Mouse (Mus musculus): ENCODE data around the gene Xbp1. TPM values are rescaled to one million over a fixed set of nuclear protein-coding genes. Genes with fewer than 3 reads are reported as not detected.

Xbp1 gene
- polyA plus RNA-seq, 1 experiment from 2014 or later: 133 TPM

GRCm38 (mm10) chr11:5512961-5513360 lies 7.5 kb upstream of the Xbp1 start:
- Histone ChIP-seq H3K27me3 (ENCODE audit: control insufficient read depth, insufficient read depth, low read length) (no peaks in the 10 kb centered on the region), H3K9ac (ENCODE audit: low read length) (no peak overlapping the region), H3K4me1 (ENCODE audit: control insufficient read depth, insufficient read depth, low read length) (no peaks in the 10 kb centered on the region), H3K4me2 (no peak overlapping the region), H3K36me3 (ENCODE audit: control insufficient read depth, insufficient read depth, low read length) (no peaks in the 10 kb centered on the region), H3K4me3 (ENCODE audit: low read depth, low read length) (no peak overlapping the region), H3K9me3 (ENCODE audit: control insufficient read depth, low read length) (no peaks in the 10 kb centered on the region), H3K27ac (ENCODE audit: low read depth, low read length) (no peak overlapping the region)
- 86% methylated on average over 8 of the region's 8 CpGs for WGBS
- DNase-seq (ENCODE audit: low spot score, missing footprints) (peak; percentile 28), ATAC-seq (ENCODE audit: low FRiP score) (no peak)

- no peak overlapping the region for H3K4me2 ChIP-seq
- H3K9me3 ChIP-seq (ENCODE audit: control insufficient read depth, low read length): no peaks in the 10 kb centered on the region
- H3K36me3 ChIP-seq (ENCODE audit: control insufficient read depth, insufficient read depth, low read length): no peaks in the 10 kb centered on the region
- DNase-seq (ENCODE audit: low spot score, missing footprints): peak; percentile 59
- ATAC-seq (ENCODE audit: low FRiP score): no peak
- H3K4me3 ChIP-seq (ENCODE audit: low read depth, low read length): no peak overlapping the region
- no peaks in the 10 kb centered on the region for H3K4me1 ChIP-seq (ENCODE audit: control insufficient read depth, insufficient read depth, low read length)
- WGBS: 81% methylated on average over 4 of the region's 4 CpGs
- no peaks in the 10 kb centered on the region for H3K27me3 ChIP-seq (ENCODE audit: control insufficient read depth, insufficient read depth, low read length)
- no peak overlapping the region for H3K9ac ChIP-seq (ENCODE audit: low read length)
- H3K27ac ChIP-seq (ENCODE audit: low read depth, low read length): no peak overlapping the region
Observed at GRCm38 (mm10) chr11:5514091-5514490, 6.4 kb upstream of the Xbp1 start.

DNA sequence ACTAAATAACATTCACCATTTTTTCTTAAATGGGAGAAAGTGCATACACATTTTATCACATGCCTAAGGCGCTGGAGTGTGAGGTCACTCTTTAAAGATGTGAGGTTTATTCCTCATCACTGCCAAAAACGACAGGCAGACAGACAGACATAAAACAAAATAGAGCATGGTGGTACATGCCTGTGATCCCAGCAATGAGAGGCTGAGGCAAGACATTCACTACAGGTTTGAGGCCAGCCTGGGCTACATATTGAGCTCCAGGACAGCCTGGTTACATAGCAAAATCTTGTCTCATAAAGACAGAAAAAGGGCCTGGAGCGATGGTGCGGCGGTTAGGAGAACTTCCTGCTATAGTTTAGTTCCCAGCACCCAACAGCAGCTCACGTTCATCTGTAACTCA lies 5.3 kb upstream of the Xbp1 start:
- Histone ChIP-seq H3K9ac (ENCODE audit: low read length) (no peak overlapping the region), H3K4me1 (ENCODE audit: control insufficient read depth, insufficient read depth, low read length) (no peaks in the 10 kb centered on the region), H3K4me2 (no peak overlapping the region), H3K4me3 (ENCODE audit: low read depth, low read length) (no peak overlapping the region), H3K9me3 (ENCODE audit: control insufficient read depth, low read length) (no peaks in the 10 kb centered on the region), H3K27ac (ENCODE audit: low read depth, low read length) (no peak overlapping the region), H3K27me3 (ENCODE audit: control insufficient read depth, insufficient read depth, low read length) (no peaks in the 10 kb centered on the region), H3K36me3 (ENCODE audit: control insufficient read depth, insufficient read depth, low read length) (no peaks in the 10 kb centered on the region)
- WGBS: 73% methylated on average over 6 of the region's 6 CpGs
- no peak for ATAC-seq (ENCODE audit: low FRiP score)
- DNase-seq (ENCODE audit: low spot score, missing footprints): peak; percentile 64

DNA sequence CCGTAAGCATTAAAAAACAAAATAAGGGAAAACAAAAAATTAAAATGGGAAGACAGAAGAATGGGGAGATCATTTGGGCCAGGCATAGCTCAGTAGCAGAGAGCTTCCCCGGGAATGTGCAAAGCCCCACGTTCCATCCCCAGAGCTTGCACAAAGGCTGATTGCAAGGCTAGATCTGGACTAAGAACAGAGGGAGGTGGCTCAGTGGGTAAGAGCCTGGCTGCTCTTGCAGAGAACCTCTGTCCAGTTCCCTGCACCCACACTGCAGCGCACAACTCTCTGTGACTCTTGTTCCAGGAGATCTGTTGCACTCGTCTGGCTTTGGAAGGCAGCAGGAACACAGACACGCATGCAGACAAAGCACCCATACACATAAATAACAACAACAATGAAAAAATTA lies 4.8 kb upstream of the Xbp1 start:
- no peak for ATAC-seq (ENCODE audit: low FRiP score)
- H3K27ac ChIP-seq (ENCODE audit: low read depth, low read length): no peak overlapping the region

DNA sequence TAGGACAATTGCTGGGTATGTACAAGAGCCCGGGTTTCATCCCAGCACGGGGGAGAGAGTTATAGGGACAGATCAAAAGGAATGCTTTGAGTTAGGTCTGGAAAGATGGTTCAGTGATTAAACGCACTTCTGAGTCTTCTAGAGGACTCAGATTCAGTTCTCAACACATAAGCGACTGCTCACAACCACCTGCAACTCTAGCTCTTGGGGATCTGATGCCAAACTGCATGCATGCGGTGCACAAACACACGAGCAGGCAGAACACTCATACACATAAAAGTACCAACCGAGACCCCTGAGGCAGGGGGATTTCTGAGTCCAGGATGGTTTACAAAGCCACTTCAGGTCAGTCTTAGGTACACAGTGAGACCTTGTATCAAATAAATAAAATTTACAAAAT lies 4.3 kb upstream of the Xbp1 start:
- no peak overlapping the region for H3K4me3 ChIP-seq (ENCODE audit: low read depth, low read length)
- H3K27me3 ChIP-seq (ENCODE audit: control insufficient read depth, insufficient read depth, low read length): no peaks in the 10 kb centered on the region
- H3K4me1 ChIP-seq (ENCODE audit: control insufficient read depth, insufficient read depth, low read length): no peaks in the 10 kb centered on the region
- no peak overlapping the region for H3K4me2 ChIP-seq
- no peak for ATAC-seq (ENCODE audit: low FRiP score)
- no peaks in the 10 kb centered on the region for H3K9me3 ChIP-seq (ENCODE audit: control insufficient read depth, low read length)
- WGBS: 84% methylated on average over 7 of the region's 7 CpGs
- H3K36me3 ChIP-seq (ENCODE audit: control insufficient read depth, insufficient read depth, low read length): no peaks in the 10 kb centered on the region
- no peak overlapping the region for H3K27ac ChIP-seq (ENCODE audit: low read depth, low read length)
- no peak overlapping the region for H3K9ac ChIP-seq (ENCODE audit: low read length)
- DNase-seq (ENCODE audit: low spot score, missing footprints): peak; percentile 71

More for the DNA sequence above, 4.8 kb upstream of the Xbp1 start:
- Histone ChIP-seq H3K4me2 (no peak overlapping the region), H3K27me3 (ENCODE audit: control insufficient read depth, insufficient read depth, low read length) (no peaks in the 10 kb centered on the region), H3K9ac (ENCODE audit: low read length) (no peak overlapping the region), H3K9me3 (ENCODE audit: control insufficient read depth, low read length) (no peaks in the 10 kb centered on the region), H3K4me3 (ENCODE audit: low read depth, low read length) (no peak overlapping the region), H3K36me3 (ENCODE audit: control insufficient read depth, insufficient read depth, low read length) (no peaks in the 10 kb centered on the region), H3K4me1 (ENCODE audit: control insufficient read depth, insufficient read depth, low read length) (no peaks in the 10 kb centered on the region)
- WGBS: 81% methylated on average over 6 of the region's 6 CpGs
- DNase-seq (ENCODE audit: low spot score, missing footprints): peak; percentile 8

GRCm38 (mm10) chr11:5516617-5517016 lies 3.8 kb upstream of the Xbp1 start:
- no peaks in the 10 kb centered on the region for H3K4me1 ChIP-seq (ENCODE audit: control insufficient read depth, insufficient read depth, low read length)
- no peak overlapping the region for H3K4me3 ChIP-seq (ENCODE audit: low read depth, low read length)
- H3K27me3 ChIP-seq (ENCODE audit: control insufficient read depth, insufficient read depth, low read length): no peaks in the 10 kb centered on the region
- H3K9me3 ChIP-seq (ENCODE audit: control insufficient read depth, low read length): no peaks in the 10 kb centered on the region
- WGBS: 91% methylated on average over 14 of the region's 14 CpGs
- H3K27ac ChIP-seq (ENCODE audit: low read depth, low read length): no peak overlapping the region
- peak; percentile 17 for DNase-seq (ENCODE audit: low spot score, missing footprints)
- H3K4me2 ChIP-seq: no peak overlapping the region
- no peaks in the 10 kb centered on the region for H3K36me3 ChIP-seq (ENCODE audit: control insufficient read depth, insufficient read depth, low read length)
- no peak overlapping the region for H3K9ac ChIP-seq (ENCODE audit: low read length)
- no peak for ATAC-seq (ENCODE audit: low FRiP score)

DNA sequence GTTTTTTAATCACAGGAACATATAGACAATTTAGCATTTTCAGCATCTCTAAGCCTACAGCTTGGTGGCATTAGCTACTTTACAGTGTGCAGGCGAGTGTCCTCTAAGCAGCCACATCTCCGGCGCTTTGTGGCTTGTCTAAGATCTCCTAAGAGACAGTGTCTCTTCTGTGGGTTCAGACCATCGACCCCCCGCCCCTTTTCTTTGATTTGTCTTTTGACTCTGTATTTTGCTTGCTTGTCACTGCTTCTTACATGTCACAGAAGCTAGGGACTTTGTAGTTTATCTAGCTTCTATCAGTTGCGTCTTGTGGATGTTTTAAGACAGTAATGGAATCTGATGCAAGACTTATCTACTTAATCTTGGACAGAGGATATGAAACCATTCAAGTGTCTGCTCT lies 3.1 kb upstream of the Xbp1 start:
- Histone ChIP-seq H3K36me3 (ENCODE audit: control insufficient read depth, insufficient read depth, low read length) (no peaks in the 10 kb centered on the region), H3K9ac (ENCODE audit: low read length) (no peak overlapping the region), H3K4me1 (ENCODE audit: control insufficient read depth, insufficient read depth, low read length) (peaks cover 3% of the 10 kb centered on the region; the same call in 1 of the 2 replicates), H3K9me3 (ENCODE audit: control insufficient read depth, low read length) (no peaks in the 10 kb centered on the region), H3K27ac (ENCODE audit: low read depth, low read length) (no peak overlapping the region), H3K27me3 (ENCODE audit: control insufficient read depth, insufficient read depth, low read length) (no peaks in the 10 kb centered on the region), H3K4me2 (no peak overlapping the region), H3K4me3 (ENCODE audit: low read depth, low read length) (no peak overlapping the region)
- whole genome bisulfite sequencing: 85% methylated on average over 6 of the region's 6 CpGs
- ATAC-seq (ENCODE audit: low FRiP score) (no peak), DNase-seq (ENCODE audit: low spot score, missing footprints) (peak; percentile 21)

DNA sequence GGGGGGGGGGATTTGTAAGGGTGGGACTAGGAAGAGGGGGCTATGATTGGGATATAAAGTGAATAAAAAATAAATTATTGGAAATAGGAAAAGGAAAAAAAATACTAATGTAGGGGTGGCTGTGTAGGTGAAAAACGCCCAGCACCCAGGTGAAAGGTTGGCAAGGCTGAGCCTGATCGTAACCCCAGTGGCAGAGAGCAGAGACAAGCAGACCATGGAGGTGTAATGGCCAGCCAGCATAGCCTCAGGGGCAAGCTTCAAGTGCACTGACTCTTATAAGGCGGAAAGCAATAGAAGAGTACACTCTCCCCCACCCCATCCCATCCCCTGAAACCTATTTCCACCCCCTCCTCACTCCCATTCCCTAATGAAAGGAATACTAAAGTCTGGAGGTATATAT lies 778 bp upstream of the Xbp1 start:
- DNase-seq (ENCODE audit: low spot score, missing footprints): no peak
- peaks cover 10% of the 10 kb centered on the region; the same call in 1 of the 2 replicates for H3K36me3 ChIP-seq (ENCODE audit: control insufficient read depth, insufficient read depth, low read length)

DNA sequence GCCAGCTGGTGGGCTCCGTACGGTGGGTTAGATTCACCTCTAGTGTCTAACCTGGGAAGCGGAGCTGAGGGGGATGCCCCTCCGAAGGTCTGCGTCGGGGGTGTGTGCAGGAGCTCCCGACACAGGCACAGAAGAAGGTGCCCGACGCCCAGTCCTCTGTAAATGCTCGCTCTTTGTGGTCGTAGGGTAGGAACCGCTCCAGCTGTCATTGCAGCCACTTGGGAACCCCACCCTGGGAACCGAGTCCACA lies 732 bp downstream of the Xbp1 start:
- peak overlapping the region; percentile 86 for H3K4me3 ChIP-seq (ENCODE audit: low read depth, low read length)
- H3K27me3 ChIP-seq (ENCODE audit: control insufficient read depth, insufficient read depth, low read length): no peaks in the 10 kb centered on the region
- H3K9ac ChIP-seq (ENCODE audit: low read length): peak overlapping the region; percentile 94
- H3K36me3 ChIP-seq (ENCODE audit: control insufficient read depth, insufficient read depth, low read length): peaks cover 10% of the 10 kb centered on the region; the same call in 1 of the 2 replicates
- peaks cover 7% of the 10 kb centered on the region; the same call in 1 of the 2 replicates for H3K4me1 ChIP-seq (ENCODE audit: control insufficient read depth, insufficient read depth, low read length)
- no peak for DNase-seq (ENCODE audit: low spot score, missing footprints)
- H3K9me3 ChIP-seq (ENCODE audit: control insufficient read depth, low read length): no peaks in the 10 kb centered on the region
- H3K27ac ChIP-seq (ENCODE audit: low read depth, low read length): peak overlapping the region; percentile 65
- H3K4me2 ChIP-seq: peak overlapping the region; percentile 75
- WGBS: 0% methylated on average over 13 of the region's 13 CpGs
- no peak for ATAC-seq (ENCODE audit: low FRiP score)

More for the DNA sequence above, 778 bp upstream of the Xbp1 start:
- H3K27me3 ChIP-seq (ENCODE audit: control insufficient read depth, insufficient read depth, low read length): no peaks in the 10 kb centered on the region
- H3K4me1 ChIP-seq (ENCODE audit: control insufficient read depth, insufficient read depth, low read length): peaks cover 7% of the 10 kb centered on the region; the same call in 1 of the 2 replicates
- no peak overlapping the region for H3K27ac ChIP-seq (ENCODE audit: low read depth, low read length)
- no peak overlapping the region for H3K4me3 ChIP-seq (ENCODE audit: low read depth, low read length)
- peak overlapping the region; percentile 94; the same call in 1 of the 2 replicates for H3K9ac ChIP-seq (ENCODE audit: low read length)
- WGBS: 86% methylated on average over 3 of the region's 3 CpGs
- ATAC-seq (ENCODE audit: low FRiP score): no peak
- H3K9me3 ChIP-seq (ENCODE audit: control insufficient read depth, low read length): no peaks in the 10 kb centered on the region
- H3K4me2 ChIP-seq: no peak overlapping the region
